Mouse (Mus musculus) limb, embryonic 14.5 days (tissue): ENCODE data around the gene Ell3. TPM values are rescaled to one million over a fixed set of nuclear protein-coding genes. Genes with fewer than 3 reads are reported as not detected.

Experiments used
- ATAC-seq: fragments of 200-750 bp; cut with Nextera tagmentation; 2 replicates; pipeline ENCODE4 v1.8.0; 2017; ENCODE audit warnings: low read depth, moderate number of reproducible peaks, moderate TSS enrichment; ENCODE audit not compliant: low FRiP score
- DNase-seq: peaks from one replicate; pipeline ENCODE4 v3.0.0-alpha.2; 2015; ENCODE audit warnings: low spot score
- H3K27ac ChIP-seq: fragments of 300-500 bp; sonication (generic); replicated peaks from 2 replicates; pipeline ENCODE4 v1.5.1; 2014; ENCODE audit warnings: low read depth, mild to moderate bottlenecking, low read length, moderate library complexity, mixed read lengths
- H3K27me3 ChIP-seq: fragments of 300-500 bp; sonication (generic); 2 replicates; pipeline ENCODE4 v1.6.1; 2014; ENCODE audit warnings: low read length, mixed read lengths; ENCODE audit not compliant: control insufficient read depth, insufficient read depth
- H3K36me3 ChIP-seq: fragments of 300-500 bp; sonication (generic); 2 replicates; pipeline ENCODE4 v1.6.1; 2014; ENCODE audit warnings: mild to moderate bottlenecking, low read length, moderate library complexity, mixed read lengths; ENCODE audit not compliant: control insufficient read depth, insufficient read depth
- H3K4me1 ChIP-seq: fragments of 300-500 bp; sonication (generic); 2 replicates; pipeline ENCODE4 v1.6.1; 2014; ENCODE audit warnings: antibody characterized with exemption, low read length, mixed read lengths; ENCODE audit not compliant: control insufficient read depth, insufficient read depth
- H3K4me2 ChIP-seq: fragments of 300-500 bp; sonication (generic); replicated peaks from 2 replicates; pipeline ENCODE4 v1.6.1; 2014; ENCODE audit warnings: low read depth, mild to moderate bottlenecking, low read length, moderate library complexity; ENCODE audit not compliant: severe bottlenecking
- H3K4me3 ChIP-seq: fragments of 300-500 bp; sonication (generic); replicated peaks from 2 replicates; pipeline ENCODE4 v1.5.1; 2014; ENCODE audit warnings: low read length
- H3K9ac ChIP-seq: fragments of 300-500 bp; sonication (generic); 2 replicates; pipeline ENCODE4 v1.6.1; 2014; ENCODE audit warnings: mild to moderate bottlenecking, low read depth, low read length, moderate library complexity; ENCODE audit not compliant: severe bottlenecking
- H3K9me3 ChIP-seq: fragments of 300-500 bp; sonication (generic); 2 replicates; pipeline ENCODE4 v1.6.1; 2016; ENCODE audit warnings: low read length; ENCODE audit not compliant: control insufficient read depth
- POLR2A ChIP-seq: fragments of 200-500 bp; IDR thresholded peaks from 2 replicates; pipeline ENCODE4 v1.8.0; 2012; ENCODE audit warnings: inconsistent platforms, mild to moderate bottlenecking, moderate library complexity, borderline replicate concordance; ENCODE audit not compliant: insufficient read depth, insufficient read length; ENCODE audit errors: extremely low read depth
- WGBS: fragments of 180-500 bp; shearing (Covaris S2); extraction: QIAGEN DNeasy Blood & Tissue Kit; methylation state at CpG from one replicate; pipeline ENCODE4 v1.1.7; 2014; 5-methylcytosine and 5-hydroxymethylcytosine counted together
- polyA plus RNA-seq, 2 experiments: library from polyadenylated mRNA; depleted of rRNA in 1 of 2; stranded (reverse) in 1 of 2; unstranded in 1 of 2; fragments of >200 nt; fragmentation: Nextera tagmentation in 1 of 2; extraction: Ambion mirVana in 1 of 2; gene quantifications; 2 replicates each; pipeline versions ENCODE4 v1.2.1 to v1.2.3; 2012 to 2014

Ell3 gene
- polyA plus RNA-seq, 2 experiments: 4.8 to 6.3 TPM

GRCm38 (mm10) chr2:121418476-121418875, 25.6 kb downstream of the Ell3 start:
- DNase-seq (no peak), ATAC-seq (no peak)
- no peak overlapping the region for H3K4me2 ChIP-seq
- H3K36me3 ChIP-seq: peaks cover 68% of the 10 kb centered on the region
- H3K4me1 ChIP-seq: peaks cover 15% of the 10 kb centered on the region
- H3K27me3 ChIP-seq: no peaks in the 10 kb centered on the region
- H3K27ac ChIP-seq: no peak overlapping the region
- no peaks in the 10 kb centered on the region for H3K9me3 ChIP-seq
- no peak overlapping the region for H3K4me3 ChIP-seq
- WGBS: 94% methylated on average over 3 of the region's 3 CpGs
- no peak overlapping the region for H3K9ac ChIP-seq
- TF ChIP-seq POLR2A: no peak

DNA sequence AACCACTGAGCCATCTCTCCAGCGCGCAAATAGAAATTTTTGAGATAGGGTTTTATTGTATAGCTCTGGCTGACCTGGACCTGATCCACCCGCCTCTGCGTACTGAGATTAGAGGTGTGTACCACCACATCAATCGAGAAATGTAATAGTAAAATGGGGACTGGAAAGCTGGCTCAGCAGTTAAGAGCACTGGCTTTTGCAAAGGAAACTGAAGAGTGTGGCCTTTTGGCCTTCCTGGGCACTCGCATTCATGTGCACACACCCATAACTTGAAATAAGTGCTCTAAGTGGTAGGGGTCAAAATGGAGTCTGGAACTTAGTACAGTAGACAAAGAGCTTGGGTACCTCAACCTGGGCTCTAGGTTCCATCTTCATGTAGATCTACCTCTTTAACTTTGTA, 27.7 kb downstream of the Ell3 start:
- no peak overlapping the region for H3K27ac ChIP-seq
- DNase-seq: no peak
- no peak for ATAC-seq
- H3K9ac ChIP-seq: no peak overlapping the region
- peak overlapping the region; percentile 8; the same call in 1 of the 2 replicates for H3K4me3 ChIP-seq
- peaks cover 48% of the 10 kb centered on the region for H3K36me3 ChIP-seq
- H3K4me2 ChIP-seq: peak overlapping the region; percentile 15; the same call in 1 of the 2 replicates
- 90% methylated on average over 6 of the region's 6 CpGs for WGBS
- peaks cover 18% of the 10 kb centered on the region for H3K4me1 ChIP-seq
- no peaks in the 10 kb centered on the region for H3K9me3 ChIP-seq
- TF ChIP-seq POLR2A: no peak
- H3K27me3 ChIP-seq: no peaks in the 10 kb centered on the region

DNA sequence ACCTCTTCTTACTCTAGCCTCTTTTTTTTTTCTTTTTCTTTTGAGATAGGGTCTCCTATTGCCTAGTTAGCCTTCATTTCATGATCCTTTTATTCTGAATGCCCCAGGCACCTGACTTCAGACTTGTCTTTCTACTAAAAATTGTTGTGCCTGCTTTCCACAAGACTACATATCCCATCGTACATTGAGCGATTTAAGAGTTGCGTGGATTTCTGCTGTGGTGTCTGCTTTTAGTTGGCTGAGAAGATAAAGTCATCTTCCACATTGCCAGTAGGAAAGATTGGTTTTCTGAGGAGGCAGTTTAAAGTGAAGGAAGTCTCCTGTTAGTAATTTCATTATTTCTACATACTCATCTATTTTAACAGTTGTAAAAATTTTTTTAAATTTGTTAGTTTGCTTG, 28.5 kb downstream of the Ell3 start:
- WGBS: 68% methylated on average over 3 of the region's 3 CpGs
- Histone ChIP-seq H3K9ac (peak overlapping the region; percentile 97), H3K9me3 (no peaks in the 10 kb centered on the region), H3K4me1 (peaks cover 18% of the 10 kb centered on the region), H3K4me3 (peak overlapping the region; percentile 66), H3K36me3 (peaks cover 41% of the 10 kb centered on the region), H3K4me2 (peak overlapping the region; percentile 66), H3K27me3 (no peaks in the 10 kb centered on the region), H3K27ac (no peak overlapping the region)
- no peak for TF ChIP-seq POLR2A
- DNase-seq (no peak), ATAC-seq (no peak)

DNA sequence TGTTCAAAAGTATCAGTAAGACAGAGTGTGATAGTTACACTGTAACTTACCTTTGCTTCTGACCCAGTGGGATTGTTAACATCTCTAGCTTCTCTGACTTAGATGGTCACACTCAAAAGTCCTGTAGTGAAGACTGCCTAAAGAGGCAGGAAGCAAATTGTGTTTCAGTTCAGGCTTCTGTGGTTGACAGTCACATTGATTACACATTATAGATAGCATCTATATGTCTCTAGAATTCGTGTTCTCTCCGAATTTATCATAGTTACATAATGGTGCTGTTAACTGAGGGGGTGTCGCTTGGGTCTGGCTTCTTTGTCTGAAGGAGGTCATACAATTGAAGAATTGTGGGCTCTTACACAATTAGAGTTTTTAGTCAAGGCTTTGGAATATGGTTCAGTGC, 29.0 kb downstream of the Ell3 start:
- Histone ChIP-seq H3K9me3 (no peaks in the 10 kb centered on the region), H3K4me1 (peaks cover 18% of the 10 kb centered on the region), H3K27me3 (no peaks in the 10 kb centered on the region), H3K4me2 (peak overlapping the region; percentile 66), H3K27ac (no peak overlapping the region), H3K9ac (peak overlapping the region; percentile 97), H3K4me3 (peak overlapping the region; percentile 66), H3K36me3 (peaks cover 38% of the 10 kb centered on the region)
- TF ChIP-seq POLR2A: no peak
- no peak for ATAC-seq
- WGBS: 66% methylated on average over 3 of the region's 3 CpGs
- no peak for DNase-seq

DNA sequence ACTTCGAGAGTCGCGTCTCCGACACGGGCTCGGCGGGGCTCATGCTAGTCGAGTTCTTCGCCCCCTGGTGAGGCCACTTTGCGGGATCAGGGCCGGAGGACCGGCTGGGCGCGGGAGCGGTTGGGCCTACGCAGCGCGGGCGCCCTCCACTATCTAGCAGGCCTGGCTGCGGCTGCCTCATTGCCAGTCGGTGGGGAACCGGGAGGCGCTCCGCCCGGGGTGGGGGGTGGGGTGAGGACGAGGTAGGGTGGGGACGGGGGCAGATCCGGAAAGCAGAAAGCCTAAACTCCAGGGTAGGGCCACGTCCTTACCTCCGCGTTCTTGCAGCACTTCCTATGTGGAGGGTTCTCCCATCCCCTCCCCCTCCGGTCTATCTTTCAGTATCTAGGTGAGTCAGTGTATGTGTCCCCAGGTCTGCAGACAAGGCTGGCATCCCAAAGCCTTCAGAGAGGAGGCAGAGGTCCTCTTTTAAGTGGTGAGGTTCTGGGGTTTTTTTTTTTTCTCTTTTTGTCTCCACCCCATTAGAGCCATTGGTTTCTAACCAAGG, 29.9 kb downstream of the Ell3 start:
- WGBS: 0% methylated on average over 28 of the region's 32 CpGs
- TF ChIP-seq POLR2A: no peak
- H3K4me1 ChIP-seq: peaks cover 18% of the 10 kb centered on the region
- H3K9ac ChIP-seq: peak overlapping the region; percentile 97
- no peaks in the 10 kb centered on the region for H3K9me3 ChIP-seq
- H3K4me3 ChIP-seq: peak overlapping the region; percentile 66
- H3K27ac ChIP-seq: peak overlapping the region; percentile 97
- peak overlapping the region; percentile 66 for H3K4me2 ChIP-seq
- ATAC-seq (peak; percentile 14), DNase-seq (peak; percentile 22)
- no peaks in the 10 kb centered on the region for H3K27me3 ChIP-seq
- H3K36me3 ChIP-seq: peaks cover 33% of the 10 kb centered on the region
